Mouse (Mus musculus) testis, adult 2 months (tissue): ENCODE measurements around the gene Nptx1.

Experiments
- CTCF ChIP-seq: fragments of 200-500 bp; IDR thresholded peaks from 2 replicates; pipeline ENCODE4 v1.5.1; 2012; ENCODE audit warnings: low read depth, mild to moderate bottlenecking, inconsistent platforms, low read length, moderate library complexity; ENCODE audit not compliant: control insufficient read depth, insufficient read depth, insufficient replicate concordance
- POLR2A ChIP-seq: fragments of 200-500 bp; IDR thresholded peaks from 2 replicates; pipeline ENCODE4 v1.6.1; 2012; ENCODE audit warnings: low read depth, mild to moderate bottlenecking, inconsistent platforms, low read length, moderate library complexity; ENCODE audit not compliant: control insufficient read depth

DNA sequence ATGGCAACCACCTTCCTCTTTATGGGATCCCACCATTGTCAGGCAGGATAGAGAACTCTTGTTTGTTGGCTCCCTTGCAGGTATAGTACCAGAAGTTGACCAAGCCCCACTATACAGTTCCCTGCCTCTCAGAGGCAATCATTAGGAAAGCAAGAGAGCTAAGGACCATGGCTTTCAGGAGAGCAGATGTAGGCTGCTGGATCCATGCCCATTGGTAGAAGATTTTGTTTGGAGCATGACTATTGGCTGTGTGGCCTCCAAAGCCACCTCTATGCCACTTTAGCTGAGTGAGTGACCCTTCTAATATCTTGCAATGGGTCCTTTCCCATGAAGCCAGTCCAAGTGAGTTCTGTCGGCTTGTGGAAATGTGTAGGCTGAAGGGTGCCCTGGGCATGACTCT, 28.2 kb downstream of the Nptx1 start:
- TF ChIP-seq CTCF (no peak), POLR2A (no peak)
